ENCODE assay signal across 16 mouse cellular contexts in the genomic region with DNA sequence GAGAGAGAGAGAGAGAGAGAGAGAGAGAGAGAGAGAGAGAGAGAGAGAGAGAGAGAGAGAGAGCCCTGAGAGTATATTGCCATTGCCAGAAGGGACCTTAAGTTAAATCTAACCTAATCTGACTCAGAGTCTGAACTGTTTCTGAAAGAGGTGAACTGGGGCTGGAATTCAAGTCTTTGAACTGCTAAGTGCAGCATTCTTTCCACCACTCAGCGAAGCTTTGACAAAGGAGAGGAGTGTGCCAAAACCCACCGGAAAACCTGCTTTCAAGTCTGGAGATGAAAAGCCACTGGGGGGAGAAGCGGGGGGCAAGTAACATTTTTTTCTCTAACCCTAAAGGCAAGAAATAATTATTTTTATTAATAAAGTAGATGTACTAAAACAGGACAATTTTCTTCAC. TPM values are rescaled to one million over a fixed set of nuclear protein-coding genes. Genes with fewer than 3 reads are reported as not detected.
DNase-seq lines count a peak whose midpoint lies in the region; ATAC-seq and TF ChIP-seq lines count a peak whose summit lies in the region.
"Had no signal": no experiment of that assay in that cellular context is flagged by ENCODE, and none has a peak within 500 bp of the region (broad histone marks: within the 10 kb centered on the region; RNA-seq: fewer than 3 reads in every experiment).

No protein-coding gene starts in this region.

- TF ChIP-seq EP300 in lung, postnatal 0 days (IDR thresholded peaks at IDR 0.05): no peak

- no peak for TF ChIP-seq CTCF in lung, postnatal 0 days (IDR thresholded peaks at IDR 0.05)

- H3K36me3 ChIP-seq in embryonic facial prominence, embryonic 11.5 days (replicated peaks; ENCODE audit: control insufficient read depth, insufficient read depth, low read depth, low read length): no peaks in the 10 kb centered on the region
- H3K36me3 ChIP-seq in embryonic facial prominence, embryonic 10.5 days (replicated peaks): no peaks in the 10 kb centered on the region
- H3K36me3 ChIP-seq in lung, embryonic 15.5 days: no peaks in the 10 kb centered on the region
- H3K36me3 ChIP-seq in lung, postnatal 0 days (ENCODE audit: insufficient read depth, low read length): no peaks in the 10 kb centered on the region
- H3K36me3 ChIP-seq: embryonic facial prominence, embryonic 13.5 days; heart, embryonic 13.5 days; kidney, embryonic 15.5 days; liver, embryonic 15.5 days; midbrain, embryonic 10.5 days; neural tube, embryonic 15.5 days had no signal

- H3K9me3 ChIP-seq in embryonic facial prominence, embryonic 11.5 days (replicated peaks; ENCODE audit: control insufficient read depth, low read length): no peaks in the 10 kb centered on the region
- H3K9me3 ChIP-seq in embryonic facial prominence, embryonic 10.5 days: no peaks in the 10 kb centered on the region
- no peaks in the 10 kb centered on the region for H3K9me3 ChIP-seq in lung, embryonic 15.5 days
- H3K9me3 ChIP-seq in lung, postnatal 0 days (ENCODE audit: low read length): no peaks in the 10 kb centered on the region
- H3K9me3 ChIP-seq: embryonic facial prominence, embryonic 13.5 days; heart, embryonic 13.5 days; kidney, embryonic 15.5 days; liver, embryonic 15.5 days; midbrain, embryonic 10.5 days; neural tube, embryonic 15.5 days had no signal

- ATAC-seq in embryonic facial prominence, embryonic 11.5 days (replicated peaks; ENCODE audit: insufficient number of reproducible peaks, low FRiP score, low TSS enrichment, low read depth): no peak
- peak; percentile 62; the same call in 1 of the 2 replicates for ATAC-seq in lung, embryonic 15.5 days (ENCODE audit: borderline replicate concordance, extremely low read depth, low FRiP score, low TSS enrichment)
- ATAC-seq in lung, postnatal 0 days: no peak

- H3K27me3 ChIP-seq in embryonic facial prominence, embryonic 11.5 days (ENCODE audit: control insufficient read depth, insufficient read depth, low read length): no peaks in the 10 kb centered on the region
- no peaks in the 10 kb centered on the region for H3K27me3 ChIP-seq in embryonic facial prominence, embryonic 10.5 days (replicated peaks; ENCODE audit: low read depth, poor library complexity, severe bottlenecking)
- H3K27me3 ChIP-seq in lung, embryonic 15.5 days: no peaks in the 10 kb centered on the region
- no peaks in the 10 kb centered on the region for H3K27me3 ChIP-seq in lung, postnatal 0 days (replicated peaks; ENCODE audit: insufficient read depth, low read length)
- H3K27me3 ChIP-seq: embryonic facial prominence, embryonic 13.5 days; heart, embryonic 13.5 days; kidney, embryonic 15.5 days; liver, embryonic 15.5 days; neural tube, embryonic 15.5 days had no signal

- peak; percentile 9 for DNase-seq in embryonic facial prominence, embryonic 11.5 days (ENCODE audit: low spot score)
- no peak for DNase-seq in embryonic facial prominence, embryonic 10.5 days (ENCODE audit: low spot score)
- no peak for DNase-seq in lung, postnatal 0 days (ENCODE audit: low spot score)
- DNase-seq in thymus, postnatal 0 days (ENCODE audit: low spot score): peak; percentile 59
- DNase-seq in thymus, adult 18-20 months: no peak
- DNase-seq in thymus, postnatal 25 days: peak; percentile 36
- DNase-seq in adrenal gland, adult 18-20 months (ENCODE audit: low spot score in 2 of 2): no peak

- H3K27ac ChIP-seq in embryonic facial prominence, embryonic 11.5 days (replicated peaks; ENCODE audit: low read depth, low read length): no peak overlapping the region
- H3K27ac ChIP-seq in embryonic facial prominence, embryonic 10.5 days (replicated peaks): no peak overlapping the region
- H3K27ac ChIP-seq in lung, embryonic 15.5 days: peak overlapping the region; percentile 88
- no peak overlapping the region for H3K27ac ChIP-seq in lung, postnatal 0 days (ENCODE audit: low read length)
- H3K27ac ChIP-seq: embryonic facial prominence, embryonic 13.5 days; heart, embryonic 13.5 days; hindbrain, embryonic 14.5 days; kidney, embryonic 15.5 days; liver, embryonic 15.5 days; midbrain, embryonic 10.5 days; neural tube, embryonic 15.5 days had no signal

- no peak overlapping the region for H3K4me2 ChIP-seq in embryonic facial prominence, embryonic 11.5 days (ENCODE audit: low read depth, low read length)
- H3K4me2 ChIP-seq in lung, embryonic 15.5 days: no peak overlapping the region
- H3K4me2 ChIP-seq in lung, postnatal 0 days (replicated peaks; ENCODE audit: low read depth, low read length): no peak overlapping the region

- 51% methylated on average over 3 of the region's 3 CpGs for WGBS in embryonic facial prominence, embryonic 11.5 days
- 47% methylated on average over 3 of the region's 3 CpGs for WGBS in embryonic facial prominence, embryonic 10.5 days
- 42% methylated on average over 3 of the region's 3 CpGs for WGBS in lung, embryonic 15.5 days
- 31% methylated on average over 3 of the region's 3 CpGs for WGBS in lung, postnatal 0 days

- no peak overlapping the region for H3K4me3 ChIP-seq in embryonic facial prominence, embryonic 11.5 days (ENCODE audit: low read depth, low read length)
- H3K4me3 ChIP-seq in embryonic facial prominence, embryonic 10.5 days: no peak overlapping the region
- H3K4me3 ChIP-seq in lung, embryonic 15.5 days: no peak overlapping the region
- H3K4me3 ChIP-seq in lung, postnatal 0 days (ENCODE audit: low read depth, low read length): no peak overlapping the region
- H3K4me3 ChIP-seq: erythroblast, embryonic 14.5 days; liver, embryonic 15.5 days had no signal

- no peak overlapping the region for H3K9ac ChIP-seq in embryonic facial prominence, embryonic 11.5 days (replicated peaks; ENCODE audit: low read length)
- H3K9ac ChIP-seq in lung, embryonic 15.5 days: no peak overlapping the region
- no peak overlapping the region for H3K9ac ChIP-seq in lung, postnatal 0 days (replicated peaks; ENCODE audit: low read depth)
- H3K9ac ChIP-seq: embryonic facial prominence, embryonic 13.5 days; hindbrain, embryonic 14.5 days; liver, embryonic 15.5 days; neural tube, embryonic 15.5 days had no signal

- H3K4me1 ChIP-seq in embryonic facial prominence, embryonic 11.5 days (ENCODE audit: control insufficient read depth, insufficient read depth, low read length): no peaks in the 10 kb centered on the region
- H3K4me1 ChIP-seq in embryonic facial prominence, embryonic 10.5 days: no peaks in the 10 kb centered on the region
- peaks cover 9% of the 10 kb centered on the region; the same call in 1 of the 2 replicates for H3K4me1 ChIP-seq in lung, embryonic 15.5 days
- 0 out of 2 replicates have a peak, but pooled peaks cover 2% of the 10 kb centered on the region for H3K4me1 ChIP-seq in lung, postnatal 0 days (ENCODE audit: insufficient read depth, low read depth, low read length)
- H3K4me1 ChIP-seq: heart, embryonic 13.5 days; liver, embryonic 15.5 days had no signal

RNA-seq across cellular contexts. Expression of gene Cfap54, which starts 30.8 kb away (rescaled TPM):
- 0.75 TPM in 1 of 2 replicates, not detected in the other for polyA plus RNA-seq in embryonic facial prominence, embryonic 11.5 days (2014; fragmentation: Nextera tagmentation; extraction: Ambion mirVana)
- polyA plus RNA-seq in embryonic facial prominence, embryonic 10.5 days (2016; fragmentation: Nextera tagmentation; extraction: Ambion mirVana): 0.36 and 0.42 TPM in 2 replicates
- 0.79 and 1.5 TPM in 2 replicates for polyA plus RNA-seq in lung, embryonic 15.5 days (2015; fragmentation: Nextera tagmentation; extraction: Ambion mirVana)
- 5.4 and 6.2 TPM in 2 replicates for polyA plus RNA-seq in lung, postnatal 0 days (2015; fragmentation: Nextera tagmentation; extraction: Ambion mirVana)
- polyA plus RNA-seq in thymus, postnatal 0 days (2015; fragmentation: Nextera tagmentation; extraction: Ambion mirVana): 0.30 and 0.68 TPM in 2 replicates
- 1 to 10 TPM; 6.2 to 8.4 TPM for total RNA-seq in adrenal gland, adult 18-20 months (2021)

Comparison
In these comparisons a context has a peak if more than half of its experiments do, and no peak if none do; other contexts are left out.
1. DNase-seq: peak in embryonic facial prominence, embryonic 11.5 days (single experiment), thymus, postnatal 0 days (single experiment) and thymus, postnatal 25 days (single experiment); none in embryonic facial prominence, embryonic 10.5 days (single experiment), lung, postnatal 0 days (single experiment), thymus, adult 18-20 months (0 of 2) and adrenal gland, adult 18-20 months (0 of 2).